Mouse (Mus musculus) MEL (cell line): Measurements from ENCODE around the gene Ftcd.

Experiments
- BHLHE40 ChIP-seq: IDR thresholded peaks from 2 replicates; pipeline ENCODE4 v1.6.1; 2012; ENCODE audit warnings: low read depth, mild to moderate bottlenecking, inconsistent platforms, low read length, improper control_type of control experiment, borderline replicate concordance
- CHD1 ChIP-seq: IDR thresholded peaks from 2 replicates; pipeline ENCODE4 v1.6.1; 2012; ENCODE audit warnings: low read depth, mild to moderate bottlenecking, inconsistent platforms, low read length, improper control_type of control experiment
- CHD2 ChIP-seq: IDR thresholded peaks from 2 replicates; pipeline ENCODE4 v1.6.1; 2011; ENCODE audit warnings: low read length, improper control_type of control experiment
- CTCF ChIP-seq, 3 experiments: IDR thresholded peaks in 2 of 3; conservative IDR thresholded peaks in 1 of 3; 2 replicates each; pipeline ENCODE4 v1.5.1; 2011 to 2012; ENCODE audit warnings: low read length in 3 of 3, low read depth in 2 of 3, mild to moderate bottlenecking in 2 of 3, improper control_type of control experiment in 1 of 3, inconsistent platforms in 1 of 3, mixed read lengths in 1 of 3, moderate library complexity in 1 of 3; ENCODE audit not compliant: control insufficient read depth in 1 of 3, insufficient read depth in 1 of 3, poor library complexity in 1 of 3, severe bottlenecking in 1 of 3
- GATA1 ChIP-seq: IDR thresholded peaks from 2 replicates; pipeline ENCODE4 v1.6.1; 2011; ENCODE audit warnings: low read depth, low read length, improper control_type of control experiment
- JUND ChIP-seq: IDR thresholded peaks from 2 replicates; pipeline ENCODE4 v1.6.1; 2011; ENCODE audit warnings: low read depth, mild to moderate bottlenecking, improper control_type of control experiment, low read length
- MAFK ChIP-seq: IDR thresholded peaks from 2 replicates; pipeline ENCODE4 v1.6.1; 2011; ENCODE audit warnings: low read depth, mild to moderate bottlenecking, low read length, improper control_type of control experiment, borderline replicate concordance
- MEF2A ChIP-seq: IDR thresholded peaks from 2 replicates; pipeline ENCODE4 v1.6.1; 2014; ENCODE audit warnings: low read depth, mild to moderate bottlenecking, inconsistent platforms, low read length, improper control_type of control experiment; ENCODE audit not compliant: poor library complexity, insufficient replicate concordance, severe bottlenecking; ENCODE audit errors: extremely low read depth
- MYC ChIP-seq: IDR thresholded peaks from 2 replicates; pipeline ENCODE4 v1.6.1; 2011; ENCODE audit warnings: low read depth, mild to moderate bottlenecking, low read length, improper control_type of control experiment, moderate library complexity
- POLR2AphosphoS2 ChIP-seq: IDR thresholded peaks from 2 replicates; pipeline ENCODE4 v1.6.1; 2011; ENCODE audit warnings: low read length, improper control_type of control experiment
- TAL1 ChIP-seq: IDR thresholded peaks from 2 replicates; pipeline ENCODE4 v1.6.1; 2012; ENCODE audit warnings: mild to moderate bottlenecking, inconsistent platforms, low read length, moderate library complexity, mixed read lengths
- USF1 ChIP-seq: IDR thresholded peaks from 2 replicates; pipeline ENCODE4 v1.6.1; 2014; ENCODE audit warnings: low read depth, mild to moderate bottlenecking, inconsistent platforms, low read length, improper control_type of control experiment, moderate library complexity
- ZNF384 ChIP-seq: IDR thresholded peaks from 2 replicates; pipeline ENCODE4 v1.6.1; 2012; ENCODE audit warnings: low read depth, mild to moderate bottlenecking, inconsistent platforms, low read length, improper control_type of control experiment

- TF ChIP-seq MEF2A (no peak), CTCF (IDR thresholded peaks at IDR 0.05 in 2 of 3, conservative IDR thresholded peaks at IDR 0.05 in 1 of 3; ENCODE audit: control insufficient read depth in 1 of 3, insufficient read depth in 1 of 3, low read depth in 2 of 3, low read length in 3 of 3, poor library complexity in 1 of 3, severe bottlenecking in 1 of 3) (no peak), GATA1 (no peak), CHD1 (no peak), MYC (no peak), USF1 (no peak), MAFK (no peak), TAL1 (no peak), ZNF384 (no peak), CHD2 (no peak), BHLHE40 (no peak), JUND (no peak), POLR2AphosphoS2 (no peak)
Observed at GRCm38 (mm10) chr10:76537619-76538018, 37.8 kb upstream of the Ftcd start.
